ENCODE assay signal across 22 mouse cellular contexts in the genomic region with DNA sequence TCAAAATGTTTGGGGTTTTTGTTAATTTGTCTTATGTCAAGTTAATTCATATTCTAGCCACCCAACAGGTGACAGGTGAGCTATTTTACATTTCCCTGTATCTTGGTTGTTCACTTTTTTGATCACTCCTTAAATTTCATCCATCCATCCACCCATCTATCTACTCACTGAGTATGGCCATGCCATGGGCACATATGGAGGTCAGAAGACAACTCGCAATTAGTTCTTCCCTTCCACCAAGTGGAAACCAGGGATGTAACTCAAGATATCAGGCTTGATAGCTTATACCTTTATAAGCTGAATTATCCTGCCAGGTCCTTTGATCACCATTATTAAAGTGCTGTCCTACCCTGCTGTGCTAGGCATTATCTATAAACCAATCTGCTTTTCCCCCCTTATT. TPM values are rescaled to one million over a fixed set of nuclear protein-coding genes. Genes with fewer than 3 reads are reported as not detected.
DNase-seq lines count a peak whose midpoint lies in the region; ATAC-seq and TF ChIP-seq lines count a peak whose summit lies in the region.
"Had no signal": no experiment of that assay in that cellular context is flagged by ENCODE, and none has a peak within 500 bp of the region (broad histone marks: within the 10 kb centered on the region; RNA-seq: fewer than 3 reads in every experiment).

No protein-coding gene starts in this region.

- peaks cover 53% of the 10 kb centered on the region for H3K4me1 ChIP-seq in kidney, postnatal 0 days (replicated peaks; ENCODE audit: insufficient read depth, low read length)
- H3K4me1 ChIP-seq in neural tube, embryonic 13.5 days (replicated peaks) = peaks cover 96% of the 10 kb centered on the region
- H3K4me1 ChIP-seq in neural tube, embryonic 15.5 days = peaks cover 85% of the 10 kb centered on the region
- peaks cover 72% of the 10 kb centered on the region for H3K4me1 ChIP-seq in liver, postnatal 0 days (ENCODE audit: insufficient read depth)

- H3K27ac ChIP-seq in kidney, postnatal 0 days = 0 out of 2 replicates have a peak overlapping the region, but pooled peaks have one; percentile 25
- H3K27ac ChIP-seq in neural tube, embryonic 13.5 days (replicated peaks) = no peak overlapping the region
- H3K27ac ChIP-seq in neural tube, embryonic 15.5 days (replicated peaks) = no peak overlapping the region
- H3K27ac ChIP-seq in liver, postnatal 0 days (ENCODE audit: low read depth) = no peak overlapping the region
- H3K27ac ChIP-seq: embryonic facial prominence, embryonic 12.5 days; hindbrain, embryonic 12.5 days; limb, embryonic 12.5 days; neural tube, embryonic 12.5 days had no signal

- H3K4me3 ChIP-seq in kidney, postnatal 0 days (replicated peaks; ENCODE audit: low read depth, low read length) = no peak overlapping the region
- no peak overlapping the region for H3K4me3 ChIP-seq in neural tube, embryonic 13.5 days
- no peak overlapping the region for H3K4me3 ChIP-seq in neural tube, embryonic 15.5 days (replicated peaks)
- H3K4me3 ChIP-seq in liver, postnatal 0 days (ENCODE audit: low read depth, low read length) = no peak overlapping the region
- H3K4me3 ChIP-seq: embryonic facial prominence, embryonic 12.5 days; hindbrain, embryonic 12.5 days; limb, embryonic 12.5 days; neural tube, embryonic 12.5 days had no signal

- H3K4me2 ChIP-seq in kidney, postnatal 0 days (ENCODE audit: low read length) = no peak overlapping the region
- H3K4me2 ChIP-seq in neural tube, embryonic 13.5 days = peak overlapping the region; percentile 18; the same call in 1 of the 2 replicates
- H3K4me2 ChIP-seq in neural tube, embryonic 15.5 days = no peak overlapping the region
- H3K4me2 ChIP-seq in liver, postnatal 0 days (ENCODE audit: low read depth, low read length) = peak overlapping the region; percentile 84; the same call in 1 of the 2 replicates
- H3K4me2 ChIP-seq: embryonic facial prominence, embryonic 12.5 days; hindbrain, embryonic 12.5 days; limb, embryonic 12.5 days; neural tube, embryonic 12.5 days had no signal

- TF ChIP-seq CTCF in kidney, postnatal 0 days (IDR thresholded peaks at IDR 0.05; ENCODE audit: low read depth) = no peak
- no peak for TF ChIP-seq CTCF in liver, postnatal 0 days (IDR thresholded peaks at IDR 0.05; ENCODE audit: low read depth)

- intact Hi-C loops in heart, postnatal 10 days (cut with DNase I) = no loop called here

- 84% methylated on average over 1 of the region's 1 CpGs for WGBS in kidney, postnatal 0 days
- WGBS in neural tube, embryonic 13.5 days = 96% methylated on average over 1 of the region's 1 CpGs
- 97% methylated on average over 1 of the region's 1 CpGs for WGBS in neural tube, embryonic 15.5 days
- 83% methylated on average over 1 of the region's 1 CpGs for WGBS in liver, postnatal 0 days (ENCODE audit: insufficient replicate concordance)

- H3K9ac ChIP-seq in kidney, postnatal 0 days (ENCODE audit: low read depth, low read length) = no peak overlapping the region
- H3K9ac ChIP-seq in neural tube, embryonic 13.5 days = no peak overlapping the region
- no peak overlapping the region for H3K9ac ChIP-seq in neural tube, embryonic 15.5 days (replicated peaks)
- no peak overlapping the region for H3K9ac ChIP-seq in liver, postnatal 0 days (replicated peaks)
- H3K9ac ChIP-seq: embryonic facial prominence, embryonic 12.5 days; hindbrain, embryonic 12.5 days; limb, embryonic 12.5 days; neural tube, embryonic 12.5 days had no signal

- no peak for TF ChIP-seq EP300 in liver, postnatal 0 days (IDR thresholded peaks at IDR 0.05; ENCODE audit: low read depth)

- DNase-seq in heart, adult 11 months = peak; percentile 68
- DNase-seq in heart, postnatal 10 days = no peak
- no peak for DNase-seq in kidney, postnatal 0 days (ENCODE audit: low spot score)
- no peak for DNase-seq in kidney, adult 9 months
- DNase-seq in liver, postnatal 0 days = no peak
- DNase-seq in right cerebral cortex, postnatal 14 days = no peak
- DNase-seq: adrenal gland, postnatal 14 days; cerebellum, postnatal 10 days; gastrocnemius, postnatal 10 days; kidney, adult 18-20 months; kidney, postnatal 14 days; lung, adult 18-20 months; lung, postnatal 10 days; midbrain, embryonic 14.5 days; right cerebral cortex, postnatal 4 days had no signal

- H3K9me3 ChIP-seq in kidney, postnatal 0 days (replicated peaks; ENCODE audit: low read length) = no peaks in the 10 kb centered on the region
- no peaks in the 10 kb centered on the region for H3K9me3 ChIP-seq in neural tube, embryonic 13.5 days
- no peaks in the 10 kb centered on the region for H3K9me3 ChIP-seq in neural tube, embryonic 15.5 days (replicated peaks)
- H3K9me3 ChIP-seq in liver, postnatal 0 days (ENCODE audit: low read length) = no peaks in the 10 kb centered on the region
- H3K9me3 ChIP-seq: embryonic facial prominence, embryonic 12.5 days; hindbrain, embryonic 12.5 days; limb, embryonic 12.5 days had no signal

- no peak for ATAC-seq in kidney, postnatal 0 days (replicated peaks; ENCODE audit: low FRiP score, low read depth)
- ATAC-seq in neural tube, embryonic 13.5 days (ENCODE audit: low read depth) = no peak
- ATAC-seq in neural tube, embryonic 15.5 days (ENCODE audit: low FRiP score) = no peak
- no peak for ATAC-seq in liver, postnatal 0 days
- ATAC-seq: forebrain, embryonic 14.5 days had no signal

- H3K36me3 ChIP-seq in kidney, postnatal 0 days (ENCODE audit: insufficient read depth, low read length) = no peaks in the 10 kb centered on the region; the same call in 1 of the 2 replicates
- peaks cover 38% of the 10 kb centered on the region for H3K36me3 ChIP-seq in neural tube, embryonic 13.5 days
- H3K36me3 ChIP-seq in neural tube, embryonic 15.5 days = peaks cover 12% of the 10 kb centered on the region; the same call in 1 of the 2 replicates
- peaks cover 80% of the 10 kb centered on the region for H3K36me3 ChIP-seq in liver, postnatal 0 days (replicated peaks; ENCODE audit: insufficient read depth, low read length)

- no peaks in the 10 kb centered on the region for H3K27me3 ChIP-seq in kidney, postnatal 0 days (ENCODE audit: insufficient read depth, low read length)
- no peaks in the 10 kb centered on the region for H3K27me3 ChIP-seq in neural tube, embryonic 13.5 days
- H3K27me3 ChIP-seq in neural tube, embryonic 15.5 days (replicated peaks) = no peaks in the 10 kb centered on the region
- no peaks in the 10 kb centered on the region for H3K27me3 ChIP-seq in liver, postnatal 0 days (ENCODE audit: insufficient read depth, low read length)
- H3K27me3 ChIP-seq: embryonic facial prominence, embryonic 12.5 days; hindbrain, embryonic 12.5 days; limb, embryonic 12.5 days; neural tube, embryonic 12.5 days had no signal

RNA-seq across cellular contexts. Expression of a gene that starts 7.8 kb away (rescaled TPM):
- 10 to 100 TPM; 40.0 to 72.4 TPM for total RNA-seq in heart, postnatal 10 days (2021)
- 95.6 and 98.7 TPM in 2 replicates for polyA plus RNA-seq in kidney, postnatal 0 days (2015; fragmentation: Nextera tagmentation; extraction: Ambion mirVana)
- 151 and 153 TPM in 2 replicates for polyA plus RNA-seq in neural tube, embryonic 13.5 days (2015; fragmentation: Nextera tagmentation; extraction: Ambion mirVana)
- 119 and 125 TPM in 2 replicates for polyA plus RNA-seq in neural tube, embryonic 15.5 days (2015; fragmentation: Nextera tagmentation; extraction: Ambion mirVana)
- 84.2 and 84.4 TPM in 2 replicates for polyA plus RNA-seq in liver, postnatal 0 days (2015; fragmentation: Nextera tagmentation; extraction: Ambion mirVana)

RNA-seq across cellular contexts. Expression of a gene that starts 24.0 kb away (rescaled TPM):
- 10 to 100 TPM; 16.0 to 17.8 TPM for total RNA-seq in heart, postnatal 10 days (2021)
- polyA plus RNA-seq in kidney, postnatal 0 days (2015; fragmentation: Nextera tagmentation; extraction: Ambion mirVana) = 37.3 and 41.4 TPM in 2 replicates
- 15.1 and 21.3 TPM in 2 replicates for polyA plus RNA-seq in neural tube, embryonic 13.5 days (2015; fragmentation: Nextera tagmentation; extraction: Ambion mirVana)
- polyA plus RNA-seq in neural tube, embryonic 15.5 days (2015; fragmentation: Nextera tagmentation; extraction: Ambion mirVana) = 11.1 and 26.9 TPM in 2 replicates
- polyA plus RNA-seq in liver, postnatal 0 days (2015; fragmentation: Nextera tagmentation; extraction: Ambion mirVana) = 20.7 and 25.8 TPM in 2 replicates

Comparison
In these comparisons a context has a peak if more than half of its experiments do, and no peak if none do; other contexts are left out.
1. H3K4me2 ChIP-seq: peak in neural tube, embryonic 13.5 days (single experiment) and liver, postnatal 0 days (single experiment); none in kidney, postnatal 0 days (single experiment) and neural tube, embryonic 15.5 days (single experiment).